Mouse (Mus musculus) gastrocnemius, postnatal 4 days (tissue): ENCODE measurements around the gene Wdfy3. TPM values are rescaled to one million over a fixed set of nuclear protein-coding genes. Genes with fewer than 3 reads are reported as not detected.

Experiments used
- DNase-seq, 2 experiments: peaks; one replicate each; pipeline ENCODE4 v3.0.0; 2021 to 2022; ENCODE audit warnings: low spot score in 2 of 2, mixed read lengths in 2 of 2
- total RNA-seq, 2 experiments: library from RNA; stranded (reverse); gene quantifications; 2 replicates each; pipeline ENCODE4 v1.2.3; 2021

The Wdfy3 gene
- total RNA-seq, 2 experiments from 2014 or later = 40.9 to 41.4 TPM

DNA sequence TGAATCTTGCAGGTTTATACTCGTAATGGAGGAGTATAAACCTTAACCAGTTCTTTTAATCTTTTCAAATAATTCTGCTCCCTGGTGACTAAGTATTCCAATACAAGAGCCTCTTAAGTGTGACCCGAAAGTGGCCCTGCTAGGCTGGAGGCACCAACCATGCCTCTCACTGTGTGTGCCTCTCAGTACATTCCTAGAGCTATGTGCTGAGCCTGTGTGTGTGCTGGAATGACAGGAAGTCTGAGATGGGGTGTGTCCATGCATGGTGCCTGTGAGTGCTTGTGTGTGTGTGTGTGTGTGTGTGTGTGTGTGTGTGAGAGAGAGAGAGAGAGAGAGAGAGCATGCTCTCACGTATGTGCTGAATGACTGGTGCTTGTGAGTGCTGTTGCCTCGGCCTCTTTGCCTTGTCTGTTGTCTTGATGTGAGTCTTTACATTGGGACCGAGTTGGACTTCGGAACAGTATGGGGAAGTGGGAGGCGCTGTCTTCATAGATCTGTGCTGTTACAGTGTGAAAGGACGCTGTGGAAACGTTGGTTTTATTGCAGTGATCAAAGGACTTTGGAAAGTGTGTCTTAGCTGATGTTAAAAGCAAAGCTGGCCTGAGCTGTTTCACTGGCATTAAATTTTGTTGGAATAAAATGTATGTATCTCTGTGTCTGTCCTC, 267.2 kb downstream of the Wdfy3 start:
- DNase-seq = no peak

DNA sequence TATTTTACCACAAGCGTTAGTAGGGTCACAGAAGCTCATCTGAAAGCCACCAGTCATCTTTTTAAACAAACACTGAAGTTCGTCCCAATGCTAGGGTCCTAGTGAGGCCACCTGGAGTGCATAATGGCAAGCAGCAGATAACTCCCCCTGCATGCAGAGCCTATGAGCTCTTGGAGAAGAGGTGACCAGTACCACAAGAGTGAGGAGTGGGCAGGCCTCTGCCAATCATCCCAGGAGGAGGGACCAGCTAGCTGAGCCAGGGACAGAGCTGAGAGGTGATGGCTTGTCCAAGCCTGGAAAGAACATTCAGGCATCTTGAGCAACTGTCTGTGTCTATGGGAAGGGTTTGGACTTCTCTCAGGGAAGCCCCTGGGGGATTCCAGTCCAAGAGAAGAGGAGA, 267.8 kb downstream of the Wdfy3 start:
- DNase-seq = no peak

DNA sequence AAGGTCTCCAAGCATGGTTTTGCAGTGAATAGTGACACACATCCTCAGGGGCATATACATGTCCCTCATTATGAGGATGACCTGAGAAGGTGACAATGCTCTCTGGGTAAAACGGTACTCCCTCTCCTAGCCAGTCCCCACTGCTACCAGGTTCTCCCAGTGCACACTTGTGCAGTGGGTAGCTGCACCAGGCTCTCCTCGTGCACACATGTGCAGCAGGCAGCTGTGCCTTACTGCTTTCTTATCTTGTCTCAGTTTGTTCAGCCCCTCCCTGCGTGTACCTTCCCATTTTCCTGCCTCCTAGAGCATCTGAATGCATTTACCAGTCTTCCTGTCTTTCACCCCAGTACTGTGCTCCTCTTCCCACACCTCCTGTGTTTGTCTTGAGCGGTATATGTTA, 277.1 kb downstream of the Wdfy3 start:
- no peak for DNase-seq

DNA sequence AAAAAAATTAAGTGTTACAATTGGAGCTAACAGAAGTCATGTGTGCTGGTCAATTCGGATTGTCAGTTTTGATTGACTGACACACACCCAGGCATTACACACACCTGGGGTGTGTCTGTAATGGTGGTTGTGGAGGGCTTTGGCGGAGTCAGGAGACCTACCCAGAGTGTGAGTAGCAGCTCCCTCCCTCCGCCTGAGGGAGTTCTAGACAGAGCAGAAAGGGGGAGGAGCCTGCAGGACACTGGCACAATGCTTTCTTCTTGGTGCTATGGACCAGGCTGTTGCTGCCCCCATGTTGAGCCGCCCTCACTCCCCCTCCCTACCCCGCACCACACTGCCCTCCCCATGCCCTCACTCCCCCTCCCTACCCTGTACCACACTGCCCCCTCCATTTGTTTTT, 279.2 kb downstream of the Wdfy3 start:
- no peak for DNase-seq

DNA sequence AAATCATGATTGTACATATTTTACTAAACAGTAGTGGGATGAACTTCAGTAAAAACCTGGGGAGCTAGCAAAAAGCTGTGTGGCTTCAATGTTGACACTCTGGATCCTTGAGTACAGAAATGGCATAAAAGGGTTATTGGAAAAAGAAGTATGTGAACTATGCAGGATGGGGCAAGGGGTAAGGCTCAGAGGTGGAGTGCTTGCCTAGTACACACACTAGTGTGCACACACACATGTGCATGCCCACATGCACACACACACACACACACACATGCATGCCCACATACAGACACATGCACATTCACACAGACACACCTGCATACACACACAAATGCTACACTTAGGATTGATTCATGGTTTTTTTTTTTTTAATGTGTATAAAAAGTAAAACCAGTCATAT, 280.0 kb downstream of the Wdfy3 start:
- no peak for DNase-seq

DNA sequence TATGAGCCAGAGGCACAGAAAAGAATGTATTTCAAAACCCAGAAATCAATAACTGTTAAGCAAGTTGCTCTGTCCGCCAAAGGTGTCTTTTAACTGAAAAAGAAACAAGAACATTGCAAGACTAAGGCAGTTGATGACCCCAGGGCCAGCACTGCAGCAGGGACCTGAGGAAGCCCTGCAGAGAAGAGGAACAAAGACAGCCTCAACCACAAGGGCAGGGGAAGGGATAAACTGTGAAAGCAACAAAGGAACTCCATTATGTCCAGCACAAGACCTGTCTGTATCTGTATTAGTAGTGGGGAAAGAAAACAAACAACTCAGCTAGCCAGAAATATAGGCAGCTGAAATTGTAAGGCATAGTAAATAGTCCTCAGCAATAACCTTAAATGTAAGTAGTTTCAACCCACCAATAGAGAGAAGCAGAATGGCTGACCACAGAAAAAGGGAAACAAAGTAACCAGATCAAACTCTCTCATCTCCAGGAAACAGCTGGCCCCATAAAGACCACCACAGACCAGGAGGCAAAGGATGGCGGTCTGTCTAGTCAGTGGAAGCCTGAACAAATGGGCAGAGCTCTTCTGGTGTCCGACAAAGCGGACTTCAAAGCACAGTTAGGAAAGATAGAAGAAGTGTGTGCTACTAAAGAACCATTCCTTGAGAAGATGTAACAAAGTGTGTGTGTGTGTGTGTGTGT, 283.7 kb downstream of the Wdfy3 start:
- no peak for DNase-seq

DNA sequence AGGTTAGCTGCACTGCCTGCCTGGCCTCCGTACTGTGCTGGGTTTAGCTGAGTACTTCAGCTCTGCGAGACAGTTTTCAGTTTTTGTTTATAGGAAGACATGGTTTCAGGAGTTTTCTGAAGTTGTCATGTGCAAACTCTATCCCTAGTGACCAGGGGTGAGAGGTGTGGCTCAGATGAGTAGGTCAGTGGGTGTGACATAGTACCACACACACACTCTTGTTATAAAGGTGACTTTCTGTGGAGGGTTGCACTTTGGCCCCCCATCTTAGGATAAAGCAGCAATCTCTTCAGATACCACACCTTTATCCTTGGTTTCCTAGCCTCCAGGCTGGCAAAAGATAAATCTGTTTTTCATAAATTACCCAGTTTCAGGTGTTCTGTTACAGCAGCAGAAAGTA, 284.9 kb downstream of the Wdfy3 start:
- no peak for DNase-seq

DNA sequence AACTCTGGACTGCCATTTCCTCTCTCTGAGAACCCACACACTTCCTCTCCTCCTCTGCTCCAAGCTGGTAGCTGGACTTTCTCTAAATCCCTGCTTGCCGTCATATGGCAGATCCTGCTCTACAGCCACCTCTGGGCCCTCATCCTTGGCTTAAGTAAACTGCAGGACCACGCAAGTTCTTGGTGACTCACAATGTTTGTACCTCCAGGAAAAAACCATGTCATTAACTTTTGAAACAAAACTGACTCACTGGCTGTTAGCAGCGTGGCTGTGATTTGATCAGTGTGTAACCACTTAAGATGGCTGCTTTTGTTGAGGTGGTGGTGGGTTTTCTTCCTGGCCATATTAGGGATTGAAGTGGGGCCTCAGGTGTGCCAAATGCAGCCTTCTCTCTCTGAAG, 285.4 kb downstream of the Wdfy3 start:
- DNase-seq = no peak
